Mouse (Mus musculus) cerebellum, adult 11-12 months (tissue): ENCODE measurements at regions not wholly inside any gene's neighbourhood (a gene's known extent, or its start where the extent isn't known, plus 50 kb on each side); places are given as distances from the start of the nearest gene placed in this dataset.
A peak's percentile ranks its signal among the peaks of the same experiment; 100 is the strongest.

Source experiments
- DNase-seq: peaks from one replicate; pipeline ENCODE4 v3.0.0; 2022

DNA sequence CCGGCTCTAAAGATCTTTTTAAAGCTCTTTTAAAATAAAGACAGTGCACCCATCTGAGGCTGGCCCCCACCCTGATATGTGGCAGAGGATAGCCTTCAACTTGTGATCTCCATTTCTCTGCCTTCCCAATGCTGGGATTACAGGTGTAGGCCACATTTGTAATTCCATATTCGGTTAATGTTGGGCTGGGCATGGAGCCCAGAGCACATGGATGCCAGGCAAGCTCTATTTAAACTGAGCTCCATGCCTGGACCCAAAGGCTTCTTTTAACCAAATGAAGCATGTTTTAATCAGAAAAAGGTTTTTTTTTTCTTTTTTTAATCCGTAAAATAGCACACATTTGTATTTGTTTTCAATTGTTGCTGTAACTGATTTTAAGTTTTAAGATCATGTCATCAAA is 82.2 kb upstream of the Eif4g2 start:
- DNase-seq = no peak

DNA sequence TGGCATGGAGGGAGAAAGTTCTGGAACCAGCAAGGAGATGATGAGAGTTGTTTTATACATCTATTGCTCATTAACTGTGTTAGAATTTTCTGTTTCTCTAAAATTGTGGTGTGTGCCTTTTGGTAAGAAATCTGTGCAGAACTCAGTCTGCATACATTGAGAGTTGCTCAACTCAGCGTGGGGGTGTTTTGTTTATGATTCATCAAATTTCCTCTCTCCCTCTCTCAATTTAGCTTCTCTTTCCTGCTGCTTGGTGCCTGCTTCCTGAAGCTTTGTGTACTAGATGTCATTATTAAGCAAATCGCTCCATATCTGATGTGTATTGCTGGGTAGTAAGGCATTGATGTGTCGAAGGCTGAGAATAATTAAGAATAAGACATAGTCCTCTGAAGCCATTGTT is 81.4 kb upstream of the Eif4g2 start:
- no peak for DNase-seq

- no peak for DNase-seq
Observed at GRCm38 (mm10) chr7:111163861-111164260, 81.0 kb upstream of the Eif4g2 start.

- DNase-seq = peak; percentile 70
Observed at GRCm38 (mm10) chr7:111163321-111163720, 80.5 kb upstream of the Eif4g2 start.

DNA sequence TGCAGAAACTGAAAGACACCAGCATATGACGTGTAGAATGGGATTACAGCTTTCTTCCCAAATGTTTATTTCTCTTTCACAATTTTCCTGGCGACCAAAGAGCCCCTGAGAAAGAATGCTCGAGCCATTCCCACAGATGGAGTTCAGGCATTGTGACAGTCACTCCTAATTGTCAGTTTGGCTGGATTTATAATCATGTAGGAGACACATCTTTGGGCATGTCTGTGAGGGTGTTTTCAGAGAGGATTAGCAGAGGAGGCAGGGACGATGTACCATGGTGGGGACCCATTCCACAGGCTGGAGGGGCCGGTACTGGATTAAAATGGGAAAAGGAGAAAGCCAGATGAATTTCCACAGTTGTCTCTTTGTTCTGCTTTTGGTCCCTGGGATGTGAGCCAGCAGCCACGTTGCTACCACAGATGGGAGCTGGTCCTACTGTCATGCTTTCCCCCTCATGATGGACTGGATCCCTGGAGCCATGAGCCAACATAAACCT is 76.0 kb upstream of the Eif4g2 start:
- DNase-seq = peak; percentile 36

GRCm38 (mm10) chr7:111157754-111158325 is 75.0 kb upstream of the Eif4g2 start:
- no peak for DNase-seq

DNA sequence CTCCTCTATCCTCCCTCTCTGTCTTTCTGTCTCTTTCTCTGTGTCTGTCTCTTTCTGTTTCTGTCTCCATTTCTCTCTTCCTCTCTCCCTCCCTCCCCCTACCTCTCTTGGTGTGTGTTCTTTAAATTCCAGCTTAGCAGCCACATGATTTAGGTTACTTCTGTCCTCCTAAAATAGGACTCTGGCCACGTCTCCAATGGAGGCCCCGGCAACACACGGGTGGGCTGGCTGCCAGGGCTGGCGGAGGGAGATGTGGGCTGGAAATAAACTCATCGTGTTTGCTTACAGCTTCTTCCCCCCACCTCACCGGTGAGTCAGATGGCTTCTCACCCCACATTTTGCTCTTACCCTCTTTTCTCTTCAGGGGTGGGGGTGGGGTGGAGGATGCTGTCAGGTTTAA is 74.5 kb upstream of the Eif4g2 start:
- peak; percentile 59 for DNase-seq

GRCm38 (mm10) chr7:111156472-111157231 is 73.8 kb upstream of the Eif4g2 start:
- peak; percentile 37 for DNase-seq

DNA sequence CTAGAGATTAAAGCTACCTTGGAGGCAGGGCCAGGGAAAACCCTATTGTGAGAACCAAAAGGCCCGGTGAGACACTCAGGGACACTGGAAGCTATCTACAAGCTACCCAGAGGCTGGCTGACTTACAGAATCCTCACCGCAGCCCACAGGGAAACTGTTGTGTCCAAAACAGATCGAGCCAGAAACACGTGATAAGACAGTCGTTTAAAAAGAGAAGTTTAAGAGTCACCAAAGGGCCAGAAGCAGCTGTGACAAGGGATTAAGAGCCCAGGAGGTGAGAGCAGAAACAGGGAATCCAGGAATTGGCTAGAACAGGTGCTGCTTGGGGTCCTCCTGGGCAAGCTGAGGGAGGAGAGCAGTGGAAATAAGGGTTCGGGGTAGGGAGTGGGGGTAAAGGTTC is 73.2 kb upstream of the Eif4g2 start:
- DNase-seq = no peak

DNA sequence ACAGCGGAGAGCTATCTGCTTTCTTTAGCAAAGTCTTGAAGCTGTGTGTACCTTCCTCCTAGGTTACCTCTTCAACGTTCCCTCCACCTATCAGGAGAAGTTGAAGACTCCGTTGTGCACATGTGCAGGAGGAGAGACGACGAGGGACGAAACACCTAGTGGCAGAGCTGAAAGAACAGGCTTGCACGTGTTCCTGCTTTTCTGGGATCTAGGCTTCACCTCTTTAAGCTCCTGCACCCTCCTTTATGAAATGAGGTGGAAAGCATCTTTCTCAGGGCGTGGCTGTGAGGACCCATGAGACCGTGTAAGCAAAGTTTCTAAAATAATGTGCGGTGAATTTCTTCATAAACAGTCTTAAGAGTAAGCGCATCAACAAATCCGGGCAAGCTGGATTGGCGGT is 71.4 kb upstream of the Eif4g2 start:
- no peak for DNase-seq

DNA sequence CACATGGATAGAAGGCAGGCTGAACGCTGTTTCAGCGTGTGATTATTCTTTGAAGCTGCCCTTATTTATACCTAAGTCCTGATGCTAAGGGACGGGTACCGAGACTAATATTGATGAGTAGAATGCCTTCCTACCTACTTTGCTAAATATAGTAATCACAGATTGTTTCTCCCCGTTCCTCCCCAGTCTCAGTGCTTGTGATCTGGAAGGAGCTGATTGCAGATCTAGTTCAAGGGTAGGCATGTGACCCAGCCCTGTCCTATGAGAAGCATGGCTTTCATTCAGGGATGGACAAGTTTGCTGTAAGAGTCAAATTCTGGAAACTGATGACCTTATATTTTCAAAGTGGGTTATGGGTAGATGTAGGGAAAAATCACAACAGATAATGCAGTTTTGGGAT is 67.7 kb upstream of the Eif4g2 start:
- no peak for DNase-seq

GRCm38 (mm10) chr7:111150115-111150514 is 67.3 kb upstream of the Eif4g2 start:
- peak; percentile 40 for DNase-seq

DNA sequence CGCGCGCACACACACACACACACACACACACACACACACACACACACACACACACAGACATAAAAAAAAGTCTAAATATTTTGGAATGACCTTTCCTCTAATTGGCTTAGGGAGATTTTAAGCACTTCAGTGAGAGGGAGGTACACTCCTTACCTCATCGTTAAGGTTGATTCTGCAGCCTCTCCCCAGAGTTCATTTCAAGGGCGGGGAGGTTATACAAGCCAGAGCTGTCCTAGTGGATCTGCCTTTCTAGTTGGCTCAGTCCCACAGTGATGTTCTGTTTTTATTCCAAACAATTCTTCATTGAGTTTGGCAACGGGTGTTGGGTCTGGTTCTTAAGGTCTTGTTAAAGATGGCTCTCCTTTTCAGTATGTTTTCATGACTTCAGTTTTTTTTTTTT is 64.8 kb upstream of the Eif4g2 start:
- DNase-seq = no peak

DNA sequence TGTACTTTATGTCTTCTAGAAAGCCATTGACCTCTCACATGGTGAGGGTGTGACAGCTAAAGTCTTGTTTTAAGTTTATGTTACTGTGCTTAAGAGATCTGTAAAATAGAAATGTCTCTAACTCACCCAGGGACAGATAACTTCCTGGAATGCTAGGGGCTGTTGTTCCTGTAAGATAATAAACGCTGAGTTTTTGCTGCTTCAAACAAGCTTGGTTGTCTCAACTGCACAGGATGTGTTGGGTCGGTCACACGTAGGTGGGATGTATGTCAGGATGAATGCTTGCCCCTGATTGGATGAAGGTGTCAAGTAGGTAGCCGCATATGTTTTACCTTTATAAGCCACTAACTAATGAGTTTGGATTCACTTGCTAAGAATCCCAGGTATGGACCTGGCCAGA is 63.8 kb upstream of the Eif4g2 start:
- no peak for DNase-seq

GRCm38 (mm10) chr7:111144216-111144615 is 61.4 kb upstream of the Eif4g2 start:
- no peak for DNase-seq

DNA sequence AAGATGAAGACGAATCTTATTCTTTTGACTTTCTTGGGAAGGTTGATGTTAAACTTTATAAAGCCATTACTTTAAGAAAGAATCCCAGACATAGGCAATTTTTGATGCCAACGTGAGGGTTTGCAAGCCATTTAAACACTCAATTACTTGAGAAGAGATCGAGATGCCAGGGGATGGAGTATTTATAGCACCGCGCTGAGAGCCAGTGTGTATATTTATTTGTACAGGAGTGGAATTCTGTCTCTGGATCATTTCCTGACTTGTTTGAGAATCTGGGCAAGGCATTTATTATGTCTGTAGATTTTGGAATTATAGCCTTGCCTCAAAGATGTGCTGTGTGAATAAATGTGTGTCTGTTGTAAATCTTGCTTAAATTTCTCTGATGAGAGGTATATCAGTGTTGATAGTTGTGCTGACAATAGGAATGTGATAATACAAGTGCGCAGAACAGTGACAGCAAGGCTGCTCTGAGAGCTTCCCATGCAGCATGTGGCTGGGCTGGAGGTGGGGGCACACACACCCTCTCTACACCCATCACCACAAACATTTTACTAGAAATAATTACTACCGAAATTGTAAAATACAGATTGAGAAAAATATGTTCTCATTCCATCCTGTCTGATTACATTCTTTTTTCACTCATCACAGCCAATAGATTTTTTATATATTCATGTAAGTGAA is 58.6 kb upstream of the Eif4g2 start:
- DNase-seq = no peak

DNA sequence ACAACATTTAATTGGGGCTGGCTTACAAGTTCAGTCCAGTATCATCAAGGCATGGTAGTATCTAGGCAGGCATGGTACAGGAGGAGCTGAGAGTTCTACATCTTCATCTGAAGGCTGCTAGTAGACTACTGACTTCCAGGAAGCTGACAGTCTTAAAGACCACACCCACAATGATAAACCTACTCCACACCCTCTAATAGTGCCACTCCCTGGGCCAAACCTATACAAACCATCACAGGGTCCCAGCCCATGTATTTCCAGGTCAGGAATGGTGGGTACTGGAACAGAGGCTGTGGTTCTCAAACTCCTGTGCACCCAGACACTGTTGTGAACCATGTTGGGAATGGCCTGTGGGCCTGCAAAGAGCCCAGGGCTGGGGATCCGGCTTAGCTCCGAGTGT is 55.2 kb upstream of the Eif4g2 start:
- DNase-seq = no peak

DNA sequence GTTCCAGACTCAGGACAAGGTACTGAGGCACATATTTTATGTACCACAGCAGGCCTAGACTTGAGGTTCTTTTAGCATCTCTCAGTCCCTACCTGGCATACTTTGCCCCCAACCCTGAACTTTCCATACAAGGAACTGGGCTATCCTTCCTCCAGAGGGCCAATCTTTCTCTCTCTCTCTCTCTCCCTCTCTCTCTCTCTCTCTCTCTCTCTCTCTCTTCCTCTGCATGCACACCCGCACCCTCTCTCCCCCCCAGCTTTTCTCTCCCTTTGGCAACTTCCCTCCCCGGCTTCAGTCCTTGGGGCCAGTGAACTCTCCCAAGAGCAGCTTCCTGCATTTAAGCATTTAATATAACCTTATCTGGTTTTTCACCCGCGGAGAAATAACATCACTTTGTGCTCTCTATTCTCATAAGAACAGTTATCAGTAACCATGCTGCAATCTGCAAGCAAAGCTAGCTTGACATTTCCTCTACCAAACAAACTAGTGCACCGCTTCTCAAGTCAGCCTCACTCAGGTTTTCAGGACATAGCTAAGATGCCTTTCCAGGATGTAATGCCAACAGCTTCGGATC is 53.3 kb upstream of the Eif4g2 start:
- no peak for DNase-seq

GRCm38 (mm10) chr7:111134496-111134895 is 51.7 kb upstream of the Eif4g2 start:
- no peak for DNase-seq
